Mouse (Mus musculus) thymus, adult 2 months (tissue): ENCODE results near the gene Ptger4. TPM values are rescaled to one million over a fixed set of nuclear protein-coding genes. Genes with fewer than 3 reads are reported as not detected.

Experiments used
- DNase-seq: peaks from one replicate; pipeline ENCODE4 v3.0.0; 2021
- H3K27ac ChIP-seq: fragments of 200-500 bp; 2 replicates; pipeline ENCODE4 v1.5.1; 2012; ENCODE audit warnings: low read length, control low read depth; ENCODE audit not compliant: control insufficient read depth, insufficient read depth
- H3K27me3 ChIP-seq: fragments of 200-500 bp; 2 replicates; pipeline ENCODE4 v1.6.1; 2012; ENCODE audit warnings: mild to moderate bottlenecking, low read length, moderate library complexity, mixed read lengths; ENCODE audit not compliant: control insufficient read depth, insufficient read depth
- H3K36me3 ChIP-seq: fragments of 200-500 bp; 2 replicates; pipeline ENCODE4 v1.6.1; 2012; ENCODE audit warnings: mild to moderate bottlenecking, low read length, moderate library complexity; ENCODE audit not compliant: control insufficient read depth, insufficient read depth
- H3K4me1 ChIP-seq: fragments of 200-500 bp; replicated peaks from 2 replicates; pipeline ENCODE4 v1.6.1; 2012; ENCODE audit warnings: low read length; ENCODE audit not compliant: control insufficient read depth, insufficient read depth
- H3K4me3 ChIP-seq: fragments of 200-500 bp; 2 replicates; pipeline ENCODE4 v1.5.1; 2012; ENCODE audit warnings: mild to moderate bottlenecking, low read length, control low read depth, moderate library complexity; ENCODE audit not compliant: control insufficient read depth, insufficient read depth
- CTCF ChIP-seq: fragments of 200-500 bp; IDR thresholded peaks from 2 replicates; pipeline ENCODE4 v1.5.1; 2012; ENCODE audit warnings: mild to moderate bottlenecking, control low read depth, low read length, moderate library complexity, borderline replicate concordance; ENCODE audit not compliant: control insufficient read depth, poor library complexity, insufficient read depth; ENCODE audit errors: extremely low read depth
- POLR2A ChIP-seq: fragments of 200-500 bp; IDR thresholded peaks from 2 replicates; pipeline ENCODE4 v1.6.1; 2012; ENCODE audit warnings: mild to moderate bottlenecking, low read length, control low read depth, moderate library complexity; ENCODE audit not compliant: control insufficient read depth, poor library complexity, insufficient read depth; ENCODE audit errors: extremely low read depth
- WGBS: fragments of 180-500 bp; shearing (Covaris S2); methylation state at CpG from one replicate; pipeline ENCODE4 v1.1.7; 2018; 5-methylcytosine and 5-hydroxymethylcytosine counted together
- polyA plus RNA-seq: library from polyadenylated mRNA; depleted of rRNA; stranded (reverse); fragments of >200 nt; gene quantifications from 2 replicates; pipeline ENCODE4 v1.2.3, GENCODE M21; 2012

Gene Ptger4
- polyA plus RNA-seq, 1 experiment, result 61.0 TPM

DNA sequence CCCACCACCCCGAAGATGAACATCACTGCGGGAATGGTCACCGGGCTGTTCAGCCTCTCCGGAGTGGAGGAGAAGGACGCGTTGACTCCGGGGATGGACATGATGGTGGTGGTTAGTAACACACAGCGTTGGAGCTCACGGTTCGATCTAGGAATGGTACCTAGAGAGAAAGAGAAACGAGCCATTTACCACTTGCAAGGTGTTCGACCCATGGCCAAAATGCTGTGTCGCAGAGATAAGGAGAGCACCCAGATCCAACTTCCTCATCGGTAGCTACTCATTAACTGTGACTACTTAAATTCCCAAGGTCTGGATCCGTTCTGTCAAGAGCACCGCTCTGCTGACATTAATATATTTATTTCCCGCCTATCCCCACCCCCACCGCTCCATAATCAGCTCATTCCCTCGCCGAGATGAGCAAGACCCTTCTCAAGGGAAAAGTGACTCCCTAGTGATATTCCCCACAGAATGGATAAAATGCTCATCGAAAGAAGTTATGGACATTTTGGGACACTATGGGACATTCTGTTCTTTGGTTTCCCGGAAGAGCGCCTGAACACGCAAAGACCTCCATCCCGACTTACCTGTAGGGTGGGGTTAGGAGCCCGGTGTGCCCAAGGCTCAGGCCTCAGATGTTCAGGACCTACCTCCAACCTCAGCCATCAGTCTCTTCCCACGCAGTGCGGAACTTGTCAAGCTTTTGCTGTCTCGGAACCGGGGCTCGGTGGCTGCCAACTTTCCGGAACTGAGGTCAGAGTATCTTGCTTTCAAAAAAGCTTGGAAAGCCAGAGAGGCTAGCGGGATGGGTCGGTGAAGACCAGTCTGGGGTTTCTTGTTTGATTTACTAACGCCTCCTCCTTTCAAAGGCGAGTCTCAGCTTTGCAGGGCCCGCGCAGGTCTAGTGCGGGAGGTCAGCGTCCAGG is 690 bp downstream of the Ptger4 start:
- DNase-seq, result peak; percentile 52
- WGBS, result 2% methylated on average over 40 of the region's 40 CpGs
- Histone ChIP-seq H3K4me1 (peaks cover 11% of the 10 kb centered on the region), H3K4me3 (peak overlapping the region; percentile 76), H3K27me3 (no peaks in the 10 kb centered on the region), H3K36me3 (no peaks in the 10 kb centered on the region), H3K27ac (no peak overlapping the region)
- TF ChIP-seq CTCF (no peak), POLR2A (no peak)

- H3K4me1 ChIP-seq, result peaks cover 14% of the 10 kb centered on the region
- H3K27me3 ChIP-seq, result no peaks in the 10 kb centered on the region
- peak overlapping the region; percentile 76 for H3K4me3 ChIP-seq
- TF ChIP-seq POLR2A (no peak), CTCF (no peak)
- 2% methylated on average over 61 of the region's 61 CpGs for WGBS
- peak; percentile 42 for DNase-seq
- no peaks in the 10 kb centered on the region for H3K36me3 ChIP-seq
- H3K27ac ChIP-seq, result peak overlapping the region; percentile 71
Observed at GRCm38 (mm10) chr15:5242241-5243035, 1.5 kb downstream of the Ptger4 start.

GRCm38 (mm10) chr15:5241304-5242201 is 2.4 kb downstream of the Ptger4 start:
- peak; percentile 76 for DNase-seq
- H3K4me3 ChIP-seq, result peak overlapping the region; percentile 76
- H3K36me3 ChIP-seq, result no peaks in the 10 kb centered on the region
- TF ChIP-seq POLR2A (no peak), CTCF (no peak)
- 2% methylated on average over 12 of the region's 12 CpGs for WGBS
- peaks cover 15% of the 10 kb centered on the region for H3K4me1 ChIP-seq
- H3K27me3 ChIP-seq, result no peaks in the 10 kb centered on the region
- H3K27ac ChIP-seq, result peak overlapping the region; percentile 71

DNA sequence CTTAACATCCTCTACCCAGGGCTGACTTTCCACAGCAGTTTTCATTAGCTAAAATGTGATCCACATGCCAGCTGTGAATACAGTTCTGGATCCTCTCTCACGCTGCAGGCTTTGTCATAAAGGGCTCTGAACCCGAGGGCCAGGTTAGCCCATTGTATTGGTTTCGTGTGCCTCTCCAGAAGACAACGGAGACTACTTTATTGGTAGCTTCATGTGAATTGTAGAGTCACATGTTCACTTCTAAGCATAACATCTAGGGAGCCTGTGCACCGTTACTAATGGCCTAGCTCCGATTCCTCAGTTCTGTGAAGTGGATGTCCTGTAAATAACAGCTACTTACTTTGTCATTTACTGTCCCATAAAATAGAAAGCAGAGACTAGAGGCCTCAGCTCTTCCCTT is 3.6 kb downstream of the Ptger4 start:
- no peak for DNase-seq
- peaks cover 18% of the 10 kb centered on the region for H3K4me1 ChIP-seq
- TF ChIP-seq POLR2A, result no peak
- TF ChIP-seq CTCF, result no peak
- 10% methylated on average over 6 of the region's 6 CpGs for WGBS
- no peaks in the 10 kb centered on the region for H3K27me3 ChIP-seq
- peak overlapping the region; percentile 24; the same call in 1 of the 2 replicates for H3K4me3 ChIP-seq
- H3K36me3 ChIP-seq, result peaks cover 4% of the 10 kb centered on the region; the same call in 1 of the 2 replicates
- H3K27ac ChIP-seq, result no peak overlapping the region; the same call in 1 of the 2 replicates

DNA sequence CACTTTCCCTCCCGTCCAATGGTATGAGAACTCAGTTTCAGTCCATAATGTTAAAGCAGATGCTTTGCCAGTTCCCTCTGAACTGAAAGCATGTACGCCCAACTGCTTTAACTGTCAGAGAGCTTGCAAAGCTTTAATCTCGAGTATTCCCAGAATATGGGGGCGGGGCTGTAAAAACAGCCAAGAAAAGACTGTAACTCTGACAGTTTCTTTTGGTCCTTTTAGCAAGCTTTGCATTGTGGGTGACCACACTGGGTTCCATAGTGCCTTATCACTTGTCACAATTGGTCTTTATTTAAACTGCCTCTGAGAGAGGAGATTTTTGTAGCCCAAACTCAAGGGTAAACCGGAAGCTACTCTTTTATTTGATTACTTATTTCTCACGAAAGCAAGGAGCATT is 4.1 kb downstream of the Ptger4 start:
- Histone ChIP-seq H3K4me1 (peaks cover 19% of the 10 kb centered on the region), H3K27me3 (no peaks in the 10 kb centered on the region), H3K27ac (peak overlapping the region; percentile 48), H3K4me3 (0 out of 2 replicates have a peak overlapping the region, but pooled peaks have one; percentile 4), H3K36me3 (peaks cover 9% of the 10 kb centered on the region)
- DNase-seq, result peak; percentile 42
- WGBS, result 5% methylated on average over 6 of the region's 6 CpGs
- no peak for TF ChIP-seq CTCF
- TF ChIP-seq POLR2A, result no peak

- 3% methylated on average over 4 of the region's 4 CpGs for WGBS
- peaks cover 19% of the 10 kb centered on the region for H3K4me1 ChIP-seq
Observed at GRCm38 (mm10) chr15:5239361-5239760, 4.6 kb downstream of the Ptger4 start.

More at GRCm38 (mm10) chr15:5239361-5239760, 4.6 kb downstream of the Ptger4 start:
- Histone ChIP-seq H3K27me3 (no peaks in the 10 kb centered on the region), H3K4me3 (peak overlapping the region; percentile 9; the same call in 1 of the 2 replicates), H3K27ac (peak overlapping the region; percentile 48), H3K36me3 (peaks cover 14% of the 10 kb centered on the region)
- no peak for DNase-seq
- TF ChIP-seq CTCF, result no peak
- TF ChIP-seq POLR2A, result no peak
